Mouse (Mus musculus): Measurements from ENCODE around the gene Naaladl1. TPM values are rescaled to one million over a fixed set of nuclear protein-coding genes. Genes with fewer than 3 reads are reported as not detected.

Gene Naaladl1
- polyA plus RNA-seq, 1 experiment from 2014 or later, result 0.24 TPM

- WGBS, result 63% methylated on average over 10 of the region's 10 CpGs
- H3K9ac ChIP-seq, result no peak overlapping the region
- no peaks in the 10 kb centered on the region for H3K9me3 ChIP-seq
- 0 out of 2 replicates have a peak, but pooled peaks cover 11% of the 10 kb centered on the region for H3K27me3 ChIP-seq (replicated peaks)
- H3K4me1 ChIP-seq, result no peaks in the 10 kb centered on the region
- H3K27ac ChIP-seq (replicated peaks), result no peak overlapping the region
- no peak for ATAC-seq (ENCODE audit: extremely low read depth, insufficient number of reproducible peaks, low FRiP score, low TSS enrichment)
- H3K36me3 ChIP-seq, result no peaks in the 10 kb centered on the region
- no peak overlapping the region for H3K4me3 ChIP-seq
- H3K4me2 ChIP-seq, result no peak overlapping the region
These were observed 58.4 kb downstream of the Naaladl1 start for GRCm38 (mm10) chr19:6163872-6164547.

Other genes with a start within 250 kb of the Naaladl1 start
- 27.4 and 29.0 TPM in 2 replicates for gene Frmd8, start 230.5 kb upstream of the Naaladl1 start, polyA plus RNA-seq (2015; fragmentation: Nextera tagmentation; extraction: Ambion mirVana)
- gene Slc25a45, start 228.0 kb upstream of the Naaladl1 start, polyA plus RNA-seq (2015; fragmentation: Nextera tagmentation; extraction: Ambion mirVana), result 3.7 and 4.2 TPM in 2 replicates
- gene Tigd3, start 211.6 kb upstream of the Naaladl1 start, polyA plus RNA-seq (2015; fragmentation: Nextera tagmentation; extraction: Ambion mirVana), result 1.9 and 2.0 TPM in 2 replicates
- gene Dpf2, start 192.8 kb upstream of the Naaladl1 start, polyA plus RNA-seq (2015; fragmentation: Nextera tagmentation; extraction: Ambion mirVana), result 98.1 and 104 TPM in 2 replicates
- 8.9 and 9.3 TPM in 2 replicates for gene Cdc42ep2, start 181.0 kb upstream of the Naaladl1 start, polyA plus RNA-seq (2015; fragmentation: Nextera tagmentation; extraction: Ambion mirVana)
- gene Pola2, start 141.6 kb upstream of the Naaladl1 start, polyA plus RNA-seq (2015; fragmentation: Nextera tagmentation; extraction: Ambion mirVana), result 47.2 and 49.5 TPM in 2 replicates
- not detected in 2 replicates for gene Slc22a20, start 119.6 kb upstream of the Naaladl1 start, polyA plus RNA-seq (2015; fragmentation: Nextera tagmentation; extraction: Ambion mirVana)
- 5.3 and 6.0 TPM in 2 replicates for gene Capn1, start 89.9 kb upstream of the Naaladl1 start, polyA plus RNA-seq (2015; fragmentation: Nextera tagmentation; extraction: Ambion mirVana)
- gene Syvn1, start 59.2 kb upstream of the Naaladl1 start, polyA plus RNA-seq (2015; fragmentation: Nextera tagmentation; extraction: Ambion mirVana), result 17.6 and 18.6 TPM in 2 replicates
- 59.8 and 66.3 TPM in 2 replicates for gene Mrpl49, start 48.0 kb upstream of the Naaladl1 start, polyA plus RNA-seq (2015; fragmentation: Nextera tagmentation; extraction: Ambion mirVana)
- 467 and 540 TPM in 2 replicates for gene Fau, start 47.9 kb upstream of the Naaladl1 start, polyA plus RNA-seq (2015; fragmentation: Nextera tagmentation; extraction: Ambion mirVana)
- gene Znhit2, start 44.6 kb upstream of the Naaladl1 start, polyA plus RNA-seq (2015; fragmentation: Nextera tagmentation; extraction: Ambion mirVana), result 21.1 and 23.1 TPM in 2 replicates
- 7.8 and 8.0 TPM in 2 replicates for gene Tm7sf2, start 37.4 kb upstream of the Naaladl1 start, polyA plus RNA-seq (2015; fragmentation: Nextera tagmentation; extraction: Ambion mirVana)
- gene Vps51, start 28.6 kb upstream of the Naaladl1 start, polyA plus RNA-seq (2015; fragmentation: Nextera tagmentation; extraction: Ambion mirVana), result 48.1 and 48.4 TPM in 2 replicates
- not detected in 2 replicates for gene Tmem262, start 25.7 kb upstream of the Naaladl1 start, polyA plus RNA-seq (2015; fragmentation: Nextera tagmentation; extraction: Ambion mirVana)
- gene Gm28374, start 23.5 kb upstream of the Naaladl1 start, polyA plus RNA-seq (2015; fragmentation: Nextera tagmentation; extraction: Ambion mirVana), result 0.83 and 0.92 TPM in 2 replicates
- gene Zfpl1, start 20.8 kb upstream of the Naaladl1 start, polyA plus RNA-seq (2015; fragmentation: Nextera tagmentation; extraction: Ambion mirVana), result 50.7 and 53.7 TPM in 2 replicates
- 27.4 and 27.6 TPM in 2 replicates for gene Cdca5, start 20.8 kb upstream of the Naaladl1 start, polyA plus RNA-seq (2015; fragmentation: Nextera tagmentation; extraction: Ambion mirVana)
- 0.20 and 0.28 TPM in 2 replicates for gene AC131692.1, start 11.4 kb upstream of the Naaladl1 start, polyA plus RNA-seq (2015; fragmentation: Nextera tagmentation; extraction: Ambion mirVana)
- gene Sac3d1, start 12.9 kb downstream of the Naaladl1 start, polyA plus RNA-seq (2015; fragmentation: Nextera tagmentation; extraction: Ambion mirVana), result 30.8 and 33.0 TPM in 2 replicates
- 21.0 and 23.9 TPM in 2 replicates for gene Snx15, start 22.5 kb downstream of the Naaladl1 start, polyA plus RNA-seq (2015; fragmentation: Nextera tagmentation; extraction: Ambion mirVana)
- gene Batf2, start 35.2 kb downstream of the Naaladl1 start, polyA plus RNA-seq (2015; fragmentation: Nextera tagmentation; extraction: Ambion mirVana), result not detected in 2 replicates
- gene Arl2, start 35.8 kb downstream of the Naaladl1 start, polyA plus RNA-seq (2015; fragmentation: Nextera tagmentation; extraction: Ambion mirVana), result 83.0 and 85.6 TPM in 2 replicates
- gene Majin, start 78.6 kb downstream of the Naaladl1 start, polyA plus RNA-seq (2015; fragmentation: Nextera tagmentation; extraction: Ambion mirVana), result not detected in 2 replicates
- gene Gpha2, start 120.6 kb downstream of the Naaladl1 start, polyA plus RNA-seq (2015; fragmentation: Nextera tagmentation; extraction: Ambion mirVana), result 0.34 TPM in 1 of 2 replicates, not detected in the other
- gene Ppp2r5b, start 130.1 kb downstream of the Naaladl1 start, polyA plus RNA-seq (2015; fragmentation: Nextera tagmentation; extraction: Ambion mirVana), result 20.7 and 21.2 TPM in 2 replicates
- 6.5 and 7.1 TPM in 2 replicates for gene Atg2a, start 135.9 kb downstream of the Naaladl1 start, polyA plus RNA-seq (2015; fragmentation: Nextera tagmentation; extraction: Ambion mirVana)
- gene Ehd1, start 170.9 kb downstream of the Naaladl1 start, polyA plus RNA-seq (2015; fragmentation: Nextera tagmentation; extraction: Ambion mirVana), result 70.0 and 72.4 TPM in 2 replicates
- gene Cdc42bpg, start 200.7 kb downstream of the Naaladl1 start, polyA plus RNA-seq (2015; fragmentation: Nextera tagmentation; extraction: Ambion mirVana), result 0.45 and 0.60 TPM in 2 replicates
- 46.9 and 48.1 TPM in 2 replicates for gene Men1, start 229.2 kb downstream of the Naaladl1 start, polyA plus RNA-seq (2015; fragmentation: Nextera tagmentation; extraction: Ambion mirVana)
- 12.5 and 13.5 TPM in 2 replicates for gene Map4k2, start 235.4 kb downstream of the Naaladl1 start, polyA plus RNA-seq (2015; fragmentation: Nextera tagmentation; extraction: Ambion mirVana)

All from heart, embryonic 13.5 days (tissue).